Mouse (Mus musculus) stomach, postnatal 0 days (tissue): ENCODE measurements around the gene Magi2. TPM values are rescaled to one million over a fixed set of nuclear protein-coding genes. Genes with fewer than 3 reads are reported as not detected.

Experiments used
- ATAC-seq: fragments of 200-750 bp; cut with Nextera tagmentation; 2 replicates; pipeline ENCODE4 v1.8.0; 2017; ENCODE audit not compliant: low FRiP score, low TSS enrichment
- DNase-seq: peaks from one replicate; pipeline ENCODE4 v3.0.0-alpha.2; 2016; ENCODE audit warnings: low spot score
- H3K27ac ChIP-seq: fragments of 300-500 bp; sonication (generic); replicated peaks from 2 replicates; pipeline ENCODE4 v1.5.1; 2014; ENCODE audit warnings: mild to moderate bottlenecking, control low read depth
- H3K27me3 ChIP-seq: fragments of 300-500 bp; sonication (generic); 2 replicates; pipeline ENCODE4 v1.6.1; 2014; ENCODE audit warnings: low read length; ENCODE audit not compliant: control insufficient read depth, insufficient read depth
- H3K36me3 ChIP-seq: fragments of 300-500 bp; sonication (generic); 2 replicates; pipeline ENCODE4 v1.6.1; 2014; ENCODE audit warnings: low read length, mixed read lengths; ENCODE audit not compliant: control insufficient read depth, insufficient read depth
- H3K4me1 ChIP-seq: fragments of 300-500 bp; sonication (generic); replicated peaks from 2 replicates; pipeline ENCODE4 v1.6.1; 2014; ENCODE audit warnings: antibody characterized with exemption; ENCODE audit not compliant: control insufficient read depth, insufficient read depth
- H3K4me2 ChIP-seq: fragments of 300-500 bp; sonication (generic); replicated peaks from 2 replicates; pipeline ENCODE4 v1.6.1; 2014; ENCODE audit warnings: low read depth, mild to moderate bottlenecking, control low read depth, moderate library complexity
- H3K4me3 ChIP-seq: fragments of 300-500 bp; sonication (generic); 2 replicates; pipeline ENCODE4 v1.5.1; 2014; ENCODE audit warnings: low read depth, low read length, control low read depth
- H3K9ac ChIP-seq: fragments of 300-500 bp; sonication (generic); 2 replicates; pipeline ENCODE4 v1.6.1; 2014; ENCODE audit warnings: mild to moderate bottlenecking, low read length, control low read depth, mixed read lengths
- H3K9me3 ChIP-seq: fragments of 300-500 bp; sonication (generic); 2 replicates; pipeline ENCODE4 v1.6.1; 2016; ENCODE audit warnings: low read length; ENCODE audit not compliant: control insufficient read depth
- CTCF ChIP-seq: IDR thresholded peaks from 2 replicates; pipeline ENCODE4 v1.5.1; 2016; ENCODE audit warnings: antibody characterized with exemption, low read depth, mild to moderate bottlenecking, moderate library complexity
- EP300 ChIP-seq: optimal IDR thresholded peaks from 2 replicates; pipeline ENCODE3; 2016; ENCODE audit warnings: antibody characterized with exemption
- whole genome bisulfite sequencing: fragments of 180-500 bp; shearing (Covaris S2); extraction: QIAGEN DNeasy Blood & Tissue Kit; methylation state at CpG from one replicate; pipeline ENCODE4 v1.1.7; 2014; 5-methylcytosine and 5-hydroxymethylcytosine counted together
- polyA plus RNA-seq: library from polyadenylated mRNA; unstranded; fragments of >200 nt; fragmentation: Nextera tagmentation; extraction: Ambion mirVana; gene quantifications from 2 replicates; pipeline ENCODE4 v1.2.1, GENCODE M21; 2015

Magi2 gene
- polyA plus RNA-seq, 1 experiment from 2014 or later, result 1.9 TPM

GRCm38 (mm10) chr5:20568966-20569365 lies 1342.1 kb downstream of the Magi2 start:
- no peak overlapping the region for H3K4me3 ChIP-seq
- H3K27ac ChIP-seq, result no peak overlapping the region
- WGBS, result 97% methylated on average over 7 of the region's 7 CpGs
- H3K9me3 ChIP-seq, result no peaks in the 10 kb centered on the region
- no peaks in the 10 kb centered on the region for H3K36me3 ChIP-seq
- no peaks in the 10 kb centered on the region for H3K4me1 ChIP-seq
- ATAC-seq (no peak), DNase-seq (no peak)
- H3K4me2 ChIP-seq, result no peak overlapping the region
- no peak overlapping the region for H3K9ac ChIP-seq
- no peaks in the 10 kb centered on the region for H3K27me3 ChIP-seq
- TF ChIP-seq EP300 (no peak), CTCF (no peak)

DNA sequence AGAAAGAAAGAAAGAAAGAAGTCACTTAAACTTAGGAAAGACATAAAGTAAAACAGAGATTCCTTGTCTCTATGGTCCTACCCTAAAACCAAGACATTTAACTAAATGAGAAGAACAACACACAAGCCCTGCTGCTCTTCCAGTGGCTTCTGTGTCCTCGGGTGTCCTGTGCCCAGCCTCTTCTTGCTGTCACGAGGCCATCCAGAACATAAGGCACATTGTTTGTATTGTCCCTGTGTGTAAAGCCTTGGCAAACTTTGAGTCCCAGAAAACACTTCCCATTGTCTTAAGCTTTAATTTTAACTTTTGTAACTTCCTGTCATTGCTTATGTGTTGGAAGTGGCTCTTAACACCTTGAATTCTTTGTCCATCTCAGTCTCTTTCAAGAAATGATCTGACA lies 1348.0 kb downstream of the Magi2 start:
- H3K36me3 ChIP-seq, result no peaks in the 10 kb centered on the region
- DNase-seq, result no peak
- no peak overlapping the region for H3K27ac ChIP-seq
- WGBS, result 43% methylated on average over 2 of the region's 2 CpGs
- H3K4me2 ChIP-seq, result no peak overlapping the region
- no peaks in the 10 kb centered on the region for H3K27me3 ChIP-seq
- no peak overlapping the region for H3K4me3 ChIP-seq
- H3K9ac ChIP-seq, result no peak overlapping the region
- TF ChIP-seq CTCF, result no peak
- no peak for TF ChIP-seq EP300
- H3K4me1 ChIP-seq, result no peaks in the 10 kb centered on the region
- no peak for ATAC-seq
- no peaks in the 10 kb centered on the region for H3K9me3 ChIP-seq

DNA sequence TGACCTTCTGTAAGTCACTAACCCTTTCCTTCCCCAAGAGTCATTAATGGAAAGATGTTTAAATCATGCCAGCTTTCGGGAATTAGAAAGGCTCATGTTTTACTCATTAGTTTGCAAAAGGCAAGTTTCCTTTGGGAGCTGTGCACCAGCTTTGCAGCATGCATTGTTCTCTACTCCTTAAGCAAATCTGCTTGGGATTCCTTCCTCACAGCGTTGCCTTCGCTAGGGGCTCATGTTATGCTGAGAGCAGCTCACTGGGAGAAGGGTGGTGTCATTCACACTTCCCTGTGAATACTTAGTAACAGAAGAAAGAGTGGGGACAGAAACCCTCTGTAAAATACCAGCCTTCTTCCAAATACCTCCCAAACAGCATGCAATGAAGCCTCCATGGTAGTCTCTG lies 1349.0 kb downstream of the Magi2 start:
- no peak for DNase-seq
- H3K27ac ChIP-seq, result no peak overlapping the region
- H3K27me3 ChIP-seq, result no peaks in the 10 kb centered on the region
- WGBS, result 39% methylated on average over 3 of the region's 3 CpGs
- no peak overlapping the region for H3K4me2 ChIP-seq
- no peaks in the 10 kb centered on the region for H3K9me3 ChIP-seq
- H3K36me3 ChIP-seq, result no peaks in the 10 kb centered on the region
- no peak overlapping the region for H3K4me3 ChIP-seq
- ATAC-seq, result no peak
- TF ChIP-seq CTCF (no peak), EP300 (no peak)
- no peaks in the 10 kb centered on the region for H3K4me1 ChIP-seq
- H3K9ac ChIP-seq, result no peak overlapping the region

GRCm38 (mm10) chr5:20576266-20576665 lies 1349.4 kb downstream of the Magi2 start:
- Histone ChIP-seq H3K4me2 (no peak overlapping the region), H3K9ac (no peak overlapping the region), H3K9me3 (no peaks in the 10 kb centered on the region), H3K27me3 (no peaks in the 10 kb centered on the region), H3K4me1 (no peaks in the 10 kb centered on the region), H3K36me3 (no peaks in the 10 kb centered on the region), H3K27ac (no peak overlapping the region), H3K4me3 (no peak overlapping the region)
- DNase-seq (no peak), ATAC-seq (no peak)
- TF ChIP-seq CTCF (no peak), EP300 (no peak)

GRCm38 (mm10) chr5:20578666-20579065 lies 1351.8 kb downstream of the Magi2 start:
- TF ChIP-seq EP300 (no peak), CTCF (no peak)
- Histone ChIP-seq H3K36me3 (no peaks in the 10 kb centered on the region), H3K4me2 (no peak overlapping the region), H3K27me3 (no peaks in the 10 kb centered on the region), H3K9ac (no peak overlapping the region), H3K9me3 (no peaks in the 10 kb centered on the region), H3K4me3 (no peak overlapping the region), H3K27ac (no peak overlapping the region), H3K4me1 (no peaks in the 10 kb centered on the region)
- WGBS, result 93% methylated on average over 3 of the region's 3 CpGs
- DNase-seq (no peak), ATAC-seq (no peak)

DNA sequence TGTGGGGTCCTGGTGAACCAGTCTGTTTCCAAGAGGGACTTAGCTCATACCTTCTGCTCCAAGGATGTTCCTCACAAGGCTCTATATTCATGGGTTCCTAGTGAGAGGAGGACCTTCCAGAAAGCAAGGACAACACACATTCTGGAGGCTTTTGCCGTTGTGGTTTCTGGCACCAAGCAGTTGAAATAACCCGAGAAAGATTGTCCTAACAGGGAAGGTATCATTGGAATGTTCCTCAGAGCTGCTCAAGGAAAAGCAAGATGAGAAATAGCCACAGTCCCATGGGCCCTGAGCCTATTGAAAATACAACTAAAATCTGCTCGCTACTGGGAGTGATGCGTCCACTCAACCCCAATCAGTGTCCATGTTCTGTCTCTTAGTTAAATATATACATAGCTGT lies 1353.8 kb downstream of the Magi2 start:
- TF ChIP-seq EP300, result no peak
- TF ChIP-seq CTCF, result no peak
- Histone ChIP-seq H3K27me3 (no peaks in the 10 kb centered on the region), H3K4me1 (no peaks in the 10 kb centered on the region), H3K4me2 (no peak overlapping the region), H3K4me3 (no peak overlapping the region), H3K9ac (no peak overlapping the region), H3K36me3 (no peaks in the 10 kb centered on the region), H3K9me3 (no peaks in the 10 kb centered on the region), H3K27ac (no peak overlapping the region)
- DNase-seq (no peak), ATAC-seq (no peak)
- WGBS, result 82% methylated on average over 4 of the region's 4 CpGs
